Mouse (Mus musculus): Measurements from ENCODE around the gene Elmo2.

GRCm38 (mm10) chr2:165253269-165253668, 73.0 kb downstream of the Elmo2 start:
- no peak for TF ChIP-seq MAX (IDR thresholded peaks at IDR 0.05; ENCODE audit: low read depth)
- no peak for TF ChIP-seq POLR2A (IDR thresholded peaks at IDR 0.05; ENCODE audit: insufficient read length, low read depth)
- no peak for TF ChIP-seq MYOG (IDR thresholded peaks at IDR 0.05; ENCODE audit: control insufficient read depth in 1 of 3, insufficient read depth in 1 of 3, insufficient read length in 2 of 3, low read depth in 2 of 3)
- no peak for TF ChIP-seq TCF12 (IDR thresholded peaks at IDR 0.05; ENCODE audit: insufficient read depth, poor library complexity, severe bottlenecking)
- no peak for TF ChIP-seq CEBPB (IDR thresholded peaks at IDR 0.05; ENCODE audit: insufficient read depth, poor library complexity, severe bottlenecking)
- no peak for TF ChIP-seq POLR2AphosphoS2 (IDR thresholded peaks at IDR 0.05; ENCODE audit: insufficient read length, low read depth)
- TF ChIP-seq USF1 (IDR thresholded peaks at IDR 0.05; ENCODE audit: low read depth): no peak
- no peak for TF ChIP-seq TCF3 (IDR thresholded peaks at IDR 0.05; ENCODE audit: insufficient read length, low read depth)
- TF ChIP-seq E2F4 (IDR thresholded peaks at IDR 0.05; ENCODE audit: insufficient read depth): no peak
- TF ChIP-seq REST (IDR thresholded peaks at IDR 0.05; ENCODE audit: insufficient read depth, insufficient read length): no peak

All from myocyte (in vitro differentiated cells).